Mouse (Mus musculus): Measurements from ENCODE around the gene Rnaset2a.
"Not testable (repeated sequence)": the region's sequence is repeated elsewhere in the genome, so short reads cannot be mapped to it uniquely, and the experiment has no call there.

GRCm38 (mm10) chr17:8124586-8124985 lies 23.3 kb downstream of the Rnaset2a start:
- TF ChIP-seq CTCF (IDR thresholded peaks at IDR 0.05; ENCODE audit: control insufficient read depth, insufficient read depth, insufficient read length); MAX (IDR thresholded peaks at IDR 0.05); USF1 (IDR thresholded peaks at IDR 0.05; ENCODE audit: low read depth); MYOD1 (IDR thresholded peaks at IDR 0.05; ENCODE audit: control insufficient read depth, insufficient read length, low read depth); MYOG (IDR thresholded peaks at IDR 0.05; ENCODE audit: control insufficient read depth, extremely low read depth, insufficient read length): not testable (repeated sequence)

Measured in C2C12 (cell line).